Mouse (Mus musculus): ENCODE data around the gene Tmem245.

The Tmem245 gene

DNA sequence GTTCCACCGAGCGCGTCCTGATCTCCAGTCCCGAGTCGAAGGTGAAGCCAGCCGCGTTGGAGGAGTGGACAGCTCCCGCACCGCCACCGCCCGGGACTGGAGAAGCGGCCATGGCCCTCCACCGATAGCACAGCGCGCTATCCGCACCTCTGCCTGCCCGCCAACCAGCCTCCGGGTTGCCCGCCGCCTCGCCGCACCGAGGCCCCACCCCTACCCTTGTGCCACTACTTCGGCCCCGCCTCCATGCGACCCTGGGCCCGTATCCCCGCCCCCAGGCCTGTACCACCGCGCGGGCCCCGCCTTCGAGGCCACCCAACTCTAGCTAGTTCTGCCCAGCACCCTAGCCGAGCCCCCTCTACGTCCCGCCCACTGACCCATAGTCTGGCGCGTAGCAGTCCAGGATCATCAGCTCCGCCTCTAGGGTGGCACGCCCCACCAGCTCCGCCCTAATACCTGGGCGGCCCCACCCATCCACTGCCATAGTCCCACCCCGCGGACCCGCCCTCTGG is 82.2 kb downstream of the Tmem245 start, which contains the start of gene Ctnnal1:
Gene Ctnnal1 (minus strand): TSS at position 186 of the 509 bp plus-strand sequence.
- peak; percentile 90 for DNase-seq (ENCODE audit: low spot score in 2 of 2)

DNA sequence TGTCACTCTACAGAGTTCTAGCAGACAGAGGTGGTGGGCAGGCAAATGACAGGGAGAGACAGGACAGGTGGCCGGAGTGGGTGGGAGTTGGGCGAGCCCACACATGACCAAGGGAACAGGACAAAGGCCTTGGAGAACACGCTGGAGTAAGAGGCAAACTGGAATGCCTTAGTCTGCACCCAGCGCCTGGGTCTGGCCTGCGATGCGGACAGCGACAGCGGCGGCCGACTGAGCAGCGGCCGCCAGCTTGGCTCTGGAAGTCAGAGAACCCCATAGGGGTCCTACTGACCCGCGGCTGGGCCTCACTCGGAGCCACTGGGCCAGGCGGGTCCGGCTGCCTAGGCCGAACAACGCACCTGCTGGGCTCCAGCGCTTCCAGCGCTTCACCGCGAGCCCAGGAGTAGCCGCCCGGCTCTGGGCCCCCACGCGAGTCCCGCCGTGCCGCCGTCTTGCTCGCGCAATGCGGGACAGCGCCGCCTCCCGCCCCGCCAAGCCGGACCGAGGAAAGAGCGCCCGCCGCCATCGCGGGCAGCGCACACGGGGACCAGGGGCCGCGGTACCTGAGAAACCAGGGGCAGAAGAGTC is 82.7 kb downstream of the Tmem245 start:
- DNase-seq (ENCODE audit: low spot score in 2 of 2), result no peak

DNA sequence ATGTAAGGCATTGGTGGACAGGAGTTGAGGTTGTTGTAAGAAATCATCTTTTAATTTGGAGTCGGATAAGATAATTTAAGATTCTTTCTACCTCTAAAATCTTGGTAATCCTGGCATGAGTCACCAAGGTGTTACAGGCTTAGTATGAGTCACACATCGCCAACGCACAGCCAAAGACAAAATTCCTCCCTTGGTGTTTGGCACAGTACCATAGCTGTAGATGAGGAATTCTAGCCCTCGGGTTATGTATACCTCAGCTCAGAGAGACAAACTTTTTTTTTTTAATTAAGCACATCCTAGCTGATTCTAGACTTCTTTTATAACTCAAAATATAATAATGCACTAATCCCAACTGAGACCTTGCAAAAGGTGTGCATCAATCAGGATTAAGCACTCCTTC is 83.2 kb downstream of the Tmem245 start:
- no peak for DNase-seq (ENCODE audit: low spot score in 2 of 2)

DNA sequence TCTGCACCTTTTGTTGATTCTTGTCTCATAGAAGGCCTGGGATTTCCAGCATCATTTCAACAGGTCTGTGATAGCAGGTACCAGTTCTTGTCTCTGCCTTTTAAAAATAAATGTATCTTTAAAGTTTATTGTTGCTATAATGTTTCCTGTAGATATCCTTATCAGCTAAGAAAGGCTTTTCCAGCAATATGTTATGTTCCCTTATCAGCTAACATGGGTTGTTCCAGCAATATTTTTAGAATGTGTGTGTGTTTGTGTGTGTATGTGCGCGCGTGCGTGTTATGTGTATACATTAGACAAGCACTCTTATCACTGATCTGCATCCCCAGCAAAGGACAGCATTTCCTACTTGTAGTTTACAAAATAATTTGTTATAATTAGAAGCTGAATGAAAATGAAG is 85.7 kb downstream of the Tmem245 start:
- no peak for DNase-seq (ENCODE audit: low spot score in 2 of 2)

DNA sequence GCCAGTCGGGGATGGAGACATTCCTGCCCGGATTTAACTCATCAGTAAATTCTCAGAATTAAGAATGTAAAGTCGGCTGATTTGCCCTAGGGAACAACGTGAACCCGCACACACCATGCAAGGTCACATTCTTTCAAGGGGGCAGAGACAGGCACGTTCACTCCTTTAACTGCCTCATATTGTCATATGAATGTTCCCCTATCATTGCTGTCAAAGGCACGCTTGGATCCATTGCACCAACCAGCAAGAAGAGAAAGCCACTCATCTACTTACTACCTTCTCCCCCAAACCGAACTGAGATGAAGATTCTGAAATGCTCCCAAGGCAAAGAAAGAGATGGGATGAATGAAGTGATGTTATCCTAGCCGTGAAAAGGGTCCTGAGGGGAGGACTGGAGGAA is 88.5 kb downstream of the Tmem245 start:
- DNase-seq (ENCODE audit: low spot score in 2 of 2), result no peak

DNA sequence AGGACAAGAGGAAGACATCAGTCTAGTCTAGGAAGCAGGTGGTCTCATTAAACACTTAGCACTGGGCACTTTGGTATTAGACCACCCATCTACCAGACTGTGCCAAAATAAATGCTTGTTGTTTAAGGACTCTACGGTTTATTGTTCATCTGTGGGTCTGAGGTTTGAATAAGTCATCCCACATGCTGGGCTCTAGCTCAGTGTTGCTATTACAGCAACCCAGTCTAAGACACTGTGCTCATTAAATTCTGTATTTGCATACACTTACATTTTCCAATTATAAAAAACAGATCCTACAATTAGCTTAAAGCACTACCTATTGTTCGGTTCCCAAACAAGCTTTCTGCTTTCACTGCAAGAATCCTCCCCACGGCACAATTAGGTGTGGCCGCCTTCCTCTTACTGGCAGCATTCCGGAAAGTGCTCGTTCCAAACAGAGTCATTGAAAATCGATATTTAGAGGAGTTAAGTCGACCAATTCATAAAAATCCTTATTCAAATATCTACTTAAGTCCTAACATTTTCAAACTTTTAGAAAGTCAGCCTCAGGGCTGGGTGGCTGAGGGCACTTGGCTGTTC is 90.8 kb downstream of the Tmem245 start:
- no peak for DNase-seq (ENCODE audit: low spot score in 2 of 2)

DNA sequence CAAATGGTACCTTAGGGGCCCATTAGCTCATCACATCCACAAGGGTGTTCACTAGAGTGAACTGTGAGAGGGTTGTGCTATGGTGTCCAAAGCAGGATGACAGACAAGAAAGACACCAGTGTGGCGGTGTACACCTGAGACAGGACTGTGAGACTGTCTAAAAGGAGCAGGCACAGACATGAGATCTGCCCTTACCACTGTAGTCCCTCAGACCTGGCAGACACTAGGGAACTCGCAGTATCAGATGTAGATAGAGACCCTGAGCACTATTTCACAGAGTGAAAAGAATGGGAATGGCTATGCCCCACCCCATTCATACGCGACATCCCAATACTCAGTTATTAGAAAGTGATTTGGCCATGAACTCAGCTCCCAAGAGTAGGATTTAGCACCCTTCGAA is 91.3 kb downstream of the Tmem245 start:
- no peak for DNase-seq (ENCODE audit: low spot score in 2 of 2)

DNA sequence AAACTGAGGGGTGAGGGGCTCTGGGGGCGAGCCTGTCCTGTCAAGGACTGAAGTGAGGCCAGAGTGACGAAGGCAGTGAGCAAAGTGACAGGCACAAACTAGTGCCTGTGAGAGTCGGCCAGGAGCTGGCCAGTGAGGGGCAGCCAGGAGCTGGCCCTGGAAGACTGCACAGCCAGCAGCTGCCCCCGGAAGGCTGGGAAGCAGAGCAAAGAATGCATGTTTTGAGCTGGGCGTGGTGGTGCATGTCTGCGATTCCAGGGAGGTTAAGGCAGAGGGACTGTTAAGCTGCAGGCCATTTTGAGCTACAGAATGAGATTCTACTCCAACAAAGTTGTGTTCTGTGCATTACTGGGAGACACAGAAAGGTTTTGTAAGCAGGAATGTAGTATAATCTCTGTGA is 96.5 kb downstream of the Tmem245 start:
- DNase-seq (ENCODE audit: low spot score in 2 of 2), result no peak

DNA sequence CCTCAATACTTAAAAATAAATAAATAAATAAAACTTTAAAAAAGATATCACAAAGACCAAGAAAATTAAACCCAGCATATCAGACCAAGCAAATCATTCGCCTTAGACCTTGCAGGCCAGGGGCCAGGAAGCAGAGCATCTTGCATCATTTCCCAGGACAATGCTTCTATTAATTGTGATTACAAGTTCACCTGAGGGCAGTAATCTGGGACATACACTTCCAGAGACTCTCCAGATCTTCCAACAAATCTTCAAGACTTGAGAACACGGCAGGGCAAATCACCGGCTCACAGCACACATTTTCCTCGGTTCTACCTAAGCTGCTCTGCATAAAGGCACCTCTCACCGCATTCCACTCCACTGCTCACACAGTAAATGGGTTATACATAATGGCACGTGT is 99.2 kb downstream of the Tmem245 start:
- no peak for DNase-seq (ENCODE audit: low spot score in 2 of 2)

DNA sequence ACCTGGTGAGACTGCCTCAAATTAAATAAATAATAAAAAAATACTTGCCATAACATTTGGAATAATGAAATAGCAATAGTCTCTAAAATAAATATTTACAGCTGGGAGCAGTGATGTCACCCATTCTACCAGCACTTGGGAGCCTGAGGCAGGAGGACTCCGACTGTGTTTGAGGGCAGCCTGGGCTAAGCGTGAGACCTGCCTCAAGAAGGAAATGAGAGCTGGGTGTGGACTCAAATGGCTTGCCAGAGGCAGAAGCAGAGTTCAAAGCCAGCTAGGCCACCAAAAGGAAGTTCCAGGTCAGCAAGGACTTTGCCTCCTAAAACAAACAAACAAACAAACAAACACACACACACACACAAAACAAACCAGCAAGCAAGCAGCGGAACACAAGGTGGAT is 99.8 kb downstream of the Tmem245 start:
- no peak for DNase-seq (ENCODE audit: low spot score in 2 of 2)

DNA sequence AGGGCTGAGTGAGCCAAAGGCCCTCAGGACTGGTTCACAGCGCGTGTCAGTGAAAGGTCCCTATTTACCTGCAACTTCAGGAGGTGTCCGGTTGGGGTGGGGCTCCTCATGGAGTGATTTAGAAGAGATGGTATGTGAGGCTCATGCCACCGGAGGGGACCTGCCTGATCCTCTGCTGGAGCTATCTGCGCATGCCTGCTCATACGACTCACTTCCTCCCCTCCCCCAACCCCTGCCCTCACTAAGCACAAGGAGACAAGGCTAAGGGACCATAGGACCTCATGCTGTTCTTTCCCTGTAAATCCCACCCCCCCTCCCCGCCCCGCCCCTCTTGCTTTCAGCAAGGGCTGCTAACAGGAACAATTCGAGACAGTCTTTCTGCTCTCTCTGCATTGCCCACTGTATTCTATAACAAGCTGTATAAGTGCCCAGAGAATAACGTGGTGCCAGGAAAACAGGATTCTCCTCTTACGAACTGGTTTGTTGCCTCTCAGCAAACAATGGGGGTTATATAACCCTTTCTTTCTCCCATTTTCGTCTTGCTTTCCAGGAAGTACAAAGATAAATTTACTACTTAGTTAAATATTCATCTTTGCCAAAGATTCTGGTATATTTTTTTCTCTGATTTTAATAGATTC is 101.2 kb downstream of the Tmem245 start:
- no peak for DNase-seq (ENCODE audit: low spot score in 2 of 2)

DNA sequence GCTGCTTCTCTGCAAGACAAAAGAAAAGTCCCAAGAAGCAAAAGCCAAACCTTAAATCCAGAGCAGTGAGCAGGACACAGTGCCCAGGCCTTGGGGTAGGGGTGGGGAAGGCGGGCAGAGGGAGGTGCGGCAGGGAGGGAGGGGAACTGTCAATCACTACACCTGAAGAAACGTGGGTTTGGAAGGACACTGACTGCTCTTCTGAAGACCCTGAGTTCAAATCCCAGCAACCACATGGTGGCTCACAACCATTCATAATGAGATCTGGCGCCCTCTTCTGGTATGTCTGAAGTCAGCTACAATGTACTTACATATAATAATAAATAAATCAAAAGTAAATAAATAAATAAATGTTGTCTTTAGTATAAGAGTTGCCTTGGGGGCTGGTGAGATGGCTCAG is 102.3 kb downstream of the Tmem245 start:
- no peak for DNase-seq (ENCODE audit: low spot score in 2 of 2)

DNA sequence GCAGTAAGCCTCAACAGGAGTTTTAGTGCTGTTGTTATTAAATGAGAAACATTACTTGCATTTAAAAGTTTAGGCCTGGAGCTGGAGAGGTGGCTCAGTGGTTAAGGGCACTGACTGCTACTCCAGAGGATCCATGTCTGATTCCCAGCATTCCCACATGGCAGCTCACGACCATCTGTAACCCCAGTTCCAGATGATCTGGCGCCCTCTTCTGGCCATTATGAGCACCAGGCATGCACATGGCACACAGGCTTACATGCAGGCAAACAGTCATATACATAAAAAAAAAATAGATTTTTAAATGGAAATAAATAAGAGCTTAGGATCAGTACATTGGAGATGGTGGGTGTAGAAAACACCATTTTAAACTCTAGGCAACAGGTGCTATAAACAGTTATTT is 103.3 kb downstream of the Tmem245 start:
- no peak for DNase-seq (ENCODE audit: low spot score in 2 of 2)

DNA sequence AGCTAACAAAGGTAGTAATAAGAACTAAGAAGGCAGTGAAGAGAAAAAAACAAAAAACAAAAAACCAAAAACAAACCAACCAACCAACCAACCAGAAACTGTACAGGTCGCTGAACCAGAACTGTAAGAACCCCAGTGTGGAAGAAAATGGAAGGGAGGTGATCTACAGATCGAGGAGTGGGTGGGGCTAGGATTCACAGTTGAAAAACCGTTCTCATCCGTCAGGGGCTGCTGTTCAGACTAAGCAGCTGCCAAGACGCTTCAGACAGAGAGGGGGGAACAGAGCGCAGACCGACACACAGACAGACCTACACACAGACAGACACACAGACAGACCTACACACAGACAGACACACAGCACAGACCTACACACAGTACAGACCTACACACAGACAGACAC is 104.7 kb downstream of the Tmem245 start:
- DNase-seq (ENCODE audit: low spot score in 2 of 2), result no peak

DNA sequence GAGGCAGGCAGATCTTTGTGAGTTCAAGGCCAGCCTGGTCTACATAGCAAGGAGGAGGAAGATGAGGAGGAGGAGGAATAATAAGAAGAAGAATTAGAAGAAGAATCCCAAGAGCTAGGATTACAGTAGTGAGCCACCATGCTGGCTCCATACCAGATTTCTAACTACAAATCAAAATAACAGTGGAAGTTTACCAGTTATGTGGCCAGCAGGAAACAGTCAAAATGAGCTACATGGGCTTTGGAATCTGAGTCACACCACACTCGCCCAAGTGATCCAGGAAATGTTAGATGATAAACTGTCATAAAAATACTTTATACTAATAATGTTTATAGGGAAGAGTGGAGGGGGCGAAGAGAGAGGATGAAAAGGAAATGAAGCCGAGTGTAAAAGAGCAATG is 106.9 kb downstream of the Tmem245 start:
- no peak for DNase-seq (ENCODE audit: low spot score in 2 of 2)

DNA sequence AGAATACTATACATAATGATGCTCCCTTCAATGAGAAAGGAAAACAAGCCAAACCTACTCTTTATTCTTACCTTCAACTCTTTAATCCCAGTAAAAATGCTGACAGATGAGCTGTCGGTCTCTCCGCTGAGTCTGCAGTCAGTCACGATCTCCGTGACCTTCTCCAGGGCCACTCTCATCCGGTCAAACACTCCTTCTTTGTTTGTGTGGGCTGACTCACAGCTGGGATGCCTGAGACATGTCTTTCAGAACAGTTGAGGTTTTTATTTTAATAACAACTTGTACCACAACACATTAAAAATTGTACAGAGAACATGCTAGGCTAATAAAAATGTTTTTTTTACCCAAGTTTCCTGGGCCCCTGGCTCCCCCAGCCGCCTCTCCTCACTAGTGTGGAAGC is 109.6 kb downstream of the Tmem245 start:
- DNase-seq (ENCODE audit: low spot score in 2 of 2), result no peak

DNA sequence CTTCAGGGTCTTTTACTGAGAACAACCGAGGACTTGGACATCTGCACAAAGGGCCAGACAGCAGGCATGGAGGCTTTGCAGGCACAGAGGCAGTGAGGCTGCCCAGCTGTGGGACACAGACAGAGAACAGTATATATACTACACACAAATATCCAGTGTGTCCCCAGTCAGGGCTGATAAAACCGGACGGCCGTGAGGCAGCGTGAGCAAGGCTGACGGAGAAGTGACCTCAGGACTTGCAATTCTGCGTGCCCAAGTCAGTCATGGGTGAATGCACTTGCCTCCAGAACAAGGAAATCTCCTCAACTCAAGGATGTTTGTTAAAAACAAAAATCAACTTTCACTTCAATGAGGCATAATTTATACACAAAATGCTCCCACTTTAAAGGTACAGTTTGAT is 115.2 kb downstream of the Tmem245 start:
- DNase-seq (ENCODE audit: low spot score in 2 of 2), result no peak

DNA sequence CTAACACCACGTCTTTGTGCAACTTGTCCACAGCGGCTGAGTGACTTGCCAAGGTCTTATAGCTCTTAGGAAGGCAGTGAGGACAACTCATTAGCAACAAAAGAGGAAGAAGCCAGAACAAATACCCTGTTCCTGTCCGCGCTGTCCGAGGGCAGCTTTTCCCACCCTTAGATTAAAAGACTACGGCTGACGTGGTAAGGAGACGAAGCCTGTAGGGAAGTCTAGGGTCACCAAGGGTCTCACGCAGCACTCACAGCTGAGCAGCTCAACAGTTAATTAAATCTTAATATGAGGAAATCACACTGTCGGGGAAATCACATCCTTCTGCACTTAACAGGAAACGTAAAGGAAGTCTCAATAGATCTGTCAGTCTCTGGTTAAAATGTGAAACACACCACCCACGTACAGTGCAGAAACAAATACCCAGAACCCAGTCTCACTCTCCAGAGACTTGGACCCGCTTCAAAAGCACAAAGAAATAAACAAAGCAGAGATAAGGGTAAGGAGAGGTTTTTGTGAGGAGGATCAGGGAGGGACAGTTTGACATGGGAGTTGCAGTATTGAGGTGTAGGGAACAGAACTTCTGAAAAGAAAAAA is 116.1 kb downstream of the Tmem245 start:
- no peak for DNase-seq (ENCODE audit: low spot score in 2 of 2)

DNA sequence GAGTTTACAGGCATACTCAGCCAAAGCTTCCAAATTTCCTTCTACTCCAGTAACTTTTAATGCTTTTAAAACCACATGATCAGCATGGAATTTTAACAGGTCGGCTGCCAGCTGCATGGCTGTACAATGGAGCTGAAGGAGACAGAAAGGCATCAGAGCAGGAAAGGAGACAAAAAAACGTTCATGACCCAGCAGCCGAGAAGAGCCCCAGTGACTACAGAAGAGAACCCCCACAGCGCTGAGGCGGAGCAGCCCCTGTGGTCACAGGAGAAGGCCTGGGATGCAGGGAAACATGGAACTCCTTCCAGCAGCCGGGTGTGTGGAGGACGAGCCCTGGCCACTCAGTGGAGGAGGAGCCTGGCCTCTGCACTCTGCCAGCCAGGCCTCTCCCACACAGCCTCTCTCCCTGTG is 117.7 kb downstream of the Tmem245 start:
- no peak for DNase-seq (ENCODE audit: low spot score in 2 of 2)

DNA sequence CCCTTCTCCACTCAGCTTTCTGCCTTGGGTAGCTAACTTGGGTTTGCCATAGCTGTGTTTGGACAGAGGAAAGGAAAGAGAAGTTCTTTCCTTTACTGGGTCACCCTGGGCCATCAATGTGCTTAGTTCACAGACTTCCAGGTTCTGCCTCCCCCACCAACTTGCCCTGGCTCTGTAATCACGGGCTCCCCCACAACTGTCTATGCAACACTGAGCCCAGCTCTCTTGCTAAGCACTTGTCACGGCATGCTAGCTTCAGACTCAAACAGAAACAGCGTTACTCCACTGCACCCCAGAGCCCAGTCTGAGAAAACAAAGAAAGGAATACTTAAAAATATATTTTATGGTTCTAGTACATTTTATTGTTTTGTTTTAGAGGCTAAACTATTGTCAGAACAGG is 118.3 kb downstream of the Tmem245 start:
- DNase-seq (ENCODE audit: low spot score in 2 of 2), result no peak

DNA sequence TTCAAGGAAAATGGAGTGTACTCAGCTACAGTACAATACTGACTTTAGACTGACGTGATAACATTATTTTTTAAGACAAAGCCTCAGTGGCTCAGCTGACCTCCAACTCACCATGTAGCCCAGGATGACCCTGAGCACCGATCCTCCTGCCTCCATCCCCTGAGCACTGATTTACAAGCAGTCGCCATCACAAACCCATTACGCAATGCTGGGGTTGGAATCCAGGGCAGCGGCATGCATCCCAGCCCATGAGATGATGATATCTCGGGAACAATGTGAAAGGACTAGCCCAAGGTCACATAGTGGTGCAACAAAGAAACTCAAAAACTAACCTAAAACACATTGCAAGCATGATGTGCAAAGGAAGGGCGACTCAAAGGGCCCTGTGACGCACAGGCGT is 123.0 kb downstream of the Tmem245 start:
- no peak for DNase-seq (ENCODE audit: low spot score in 2 of 2)

DNA sequence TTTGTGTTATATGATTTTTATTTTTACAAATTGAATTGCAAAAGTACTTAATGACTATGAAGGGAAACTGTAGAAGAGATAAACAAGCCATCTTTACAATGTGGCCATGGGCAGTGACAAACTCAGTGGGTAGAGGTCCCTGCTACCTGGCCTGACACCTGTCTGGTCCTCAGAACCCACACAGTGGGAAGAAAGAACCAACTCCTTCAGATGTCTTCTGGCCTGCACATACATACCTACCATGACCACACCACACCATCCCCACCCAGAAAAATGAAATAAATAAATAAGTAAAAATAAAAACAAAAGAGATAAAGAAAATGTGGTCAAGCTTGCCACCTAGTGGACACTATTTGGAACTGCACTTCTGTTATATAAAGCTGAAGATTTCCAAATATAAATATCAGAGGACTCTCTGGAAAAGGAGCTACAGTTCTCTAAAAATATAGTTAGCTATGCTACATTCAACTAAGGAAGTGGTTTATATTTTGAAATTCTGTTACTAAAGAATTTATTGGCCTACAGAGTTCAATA is 127.2 kb downstream of the Tmem245 start:
- DNase-seq (ENCODE audit: low spot score in 2 of 2), result no peak
